Mouse (Mus musculus) embryonic facial prominence, embryonic 11.5 days (tissue): ENCODE measurements around the gene Meis1. TPM values are rescaled to one million over a fixed set of nuclear protein-coding genes. Genes with fewer than 3 reads are reported as not detected.

ENCODE experiments used
- ATAC-seq: fragments of 200-750 bp; cut with Nextera tagmentation; replicated peaks from 2 replicates; pipeline ENCODE4 v1.8.0; 2017; ENCODE audit warnings: low read depth; ENCODE audit not compliant: insufficient number of reproducible peaks, low FRiP score, low TSS enrichment
- DNase-seq: peaks from one replicate; pipeline ENCODE4 v3.0.0-alpha.2; 2015; ENCODE audit warnings: low spot score
- H3K27ac ChIP-seq: fragments of 300-500 bp; sonication (generic); replicated peaks from 2 replicates; pipeline ENCODE4 v1.5.1; 2014; ENCODE audit warnings: mild to moderate bottlenecking, low read depth, low read length, control low read depth
- H3K27me3 ChIP-seq: fragments of 300-500 bp; sonication (generic); 2 replicates; pipeline ENCODE4 v1.6.1; 2014; ENCODE audit warnings: mild to moderate bottlenecking, low read length, moderate library complexity, mixed read lengths; ENCODE audit not compliant: control insufficient read depth, insufficient read depth
- H3K36me3 ChIP-seq: fragments of 300-500 bp; sonication (generic); replicated peaks from 2 replicates; pipeline ENCODE4 v1.6.1; 2014; ENCODE audit warnings: low read depth, mild to moderate bottlenecking, low read length, moderate library complexity, mixed read lengths; ENCODE audit not compliant: control insufficient read depth, insufficient read depth
- H3K4me1 ChIP-seq: fragments of 300-500 bp; sonication (generic); 2 replicates; pipeline ENCODE4 v1.6.1; 2014; ENCODE audit warnings: low read length, mixed read lengths; ENCODE audit not compliant: control insufficient read depth, insufficient read depth
- H3K4me2 ChIP-seq: fragments of 300-500 bp; sonication (generic); 2 replicates; pipeline ENCODE4 v1.6.1; 2014; ENCODE audit warnings: low read depth, mild to moderate bottlenecking, control low read depth, low read length, moderate library complexity
- H3K4me3 ChIP-seq: fragments of 300-500 bp; sonication (generic); 2 replicates; pipeline ENCODE4 v1.5.1; 2014; ENCODE audit warnings: low read depth, low read length, control low read depth
- H3K9ac ChIP-seq: fragments of 300-500 bp; sonication (generic); replicated peaks from 2 replicates; pipeline ENCODE4 v1.6.1; 2014; ENCODE audit warnings: mild to moderate bottlenecking, control low read depth, low read length
- H3K9me3 ChIP-seq: fragments of 300-500 bp; sonication (generic); replicated peaks from 2 replicates; pipeline ENCODE4 v1.6.1; 2016; ENCODE audit warnings: mild to moderate bottlenecking, low read length, inconsistent platforms, mixed read lengths; ENCODE audit not compliant: control insufficient read depth
- WGBS: fragments of 180-500 bp; shearing (Covaris S2); extraction: QIAGEN DNeasy Blood & Tissue Kit; methylation state at CpG from one replicate; pipeline ENCODE4 v1.1.7; 2014; 5-methylcytosine and 5-hydroxymethylcytosine counted together
- polyA plus RNA-seq: library from polyadenylated mRNA; unstranded; fragments of >200 nt; fragmentation: Nextera tagmentation; extraction: Ambion mirVana; gene quantifications from 2 replicates; pipeline ENCODE4 v1.2.1, GENCODE M21; 2014

Gene Meis1
- polyA plus RNA-seq, 1 experiment from 2014 or later, result 91.2 TPM

DNA sequence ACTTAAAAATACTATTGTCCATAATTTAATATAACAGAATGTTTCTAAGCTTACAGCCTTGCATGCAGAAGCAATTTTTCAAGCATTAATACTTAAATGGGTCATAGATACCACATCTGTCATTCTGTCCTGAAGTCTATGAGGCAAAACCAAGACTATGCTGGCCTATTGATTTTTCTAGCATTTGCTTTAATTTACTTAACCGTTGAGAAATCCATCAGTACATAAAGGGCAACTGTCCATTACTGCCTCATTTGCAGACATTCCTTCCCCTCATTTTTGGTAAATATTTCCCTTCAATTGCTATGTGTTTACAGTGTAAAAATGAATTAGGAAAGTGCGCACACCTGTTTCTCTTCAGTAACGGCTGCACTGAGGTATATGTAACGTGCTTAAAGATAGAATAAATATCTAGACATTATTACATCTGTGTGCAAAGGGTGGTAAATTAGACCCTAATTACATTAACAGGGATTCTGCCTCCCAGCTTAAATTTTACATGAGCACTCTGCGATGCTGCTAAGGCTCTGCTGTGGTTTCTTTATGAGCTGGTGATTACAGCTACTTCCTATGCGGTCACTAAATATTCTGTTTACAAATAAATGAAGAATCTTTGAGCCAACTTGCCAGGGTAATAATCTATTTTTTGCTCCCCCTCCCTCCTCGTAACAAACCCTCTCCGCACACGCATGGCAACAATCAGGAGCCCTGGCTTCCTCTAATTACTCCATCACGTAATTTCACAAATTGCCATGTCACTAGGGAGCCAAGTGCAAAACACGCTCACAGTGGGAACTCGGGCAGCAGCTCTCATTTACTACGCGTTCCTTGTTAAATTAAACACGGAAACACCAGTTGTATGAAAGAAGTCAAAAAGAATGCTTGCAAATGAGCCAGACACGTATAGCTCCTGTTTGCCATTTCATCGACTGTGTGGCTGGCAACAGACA, 88.7 kb downstream of the Meis1 start:
- Histone ChIP-seq H3K9ac (no peak overlapping the region), H3K4me2 (no peak overlapping the region), H3K27me3 (no peaks in the 10 kb centered on the region), H3K36me3 (no peaks in the 10 kb centered on the region), H3K9me3 (no peaks in the 10 kb centered on the region), H3K27ac (no peak overlapping the region), H3K4me3 (no peak overlapping the region), H3K4me1 (no peaks in the 10 kb centered on the region)
- DNase-seq, result peak; percentile 22
- 55% methylated on average over 17 of the region's 17 CpGs for WGBS
- ATAC-seq, result no peak

DNA sequence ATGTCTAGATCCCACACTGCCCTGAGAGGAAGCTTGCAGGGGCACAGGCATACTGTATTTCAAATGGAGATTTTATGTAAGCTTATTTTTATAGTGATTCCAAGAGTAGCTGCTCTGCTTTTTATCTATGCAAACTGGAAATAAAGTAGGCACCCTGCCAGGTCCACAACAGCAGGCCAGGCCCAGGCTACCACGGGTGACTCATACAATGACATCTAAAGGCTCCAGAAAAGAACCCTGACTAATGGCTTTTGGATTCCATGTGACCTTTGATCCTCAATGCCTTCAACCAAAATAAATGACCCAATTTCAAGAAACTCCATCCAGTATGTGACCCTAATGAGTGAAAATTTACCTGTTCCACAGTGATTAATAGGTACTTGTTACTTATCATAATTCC, 91.4 kb downstream of the Meis1 start:
- Histone ChIP-seq H3K4me1 (no peaks in the 10 kb centered on the region), H3K9ac (no peak overlapping the region), H3K9me3 (no peaks in the 10 kb centered on the region), H3K4me3 (no peak overlapping the region), H3K27ac (no peak overlapping the region), H3K36me3 (no peaks in the 10 kb centered on the region), H3K4me2 (no peak overlapping the region), H3K27me3 (no peaks in the 10 kb centered on the region)
- WGBS, result 11% methylated on average over 1 of the region's 1 CpGs
- ATAC-seq, result no peak
- DNase-seq, result no peak

DNA sequence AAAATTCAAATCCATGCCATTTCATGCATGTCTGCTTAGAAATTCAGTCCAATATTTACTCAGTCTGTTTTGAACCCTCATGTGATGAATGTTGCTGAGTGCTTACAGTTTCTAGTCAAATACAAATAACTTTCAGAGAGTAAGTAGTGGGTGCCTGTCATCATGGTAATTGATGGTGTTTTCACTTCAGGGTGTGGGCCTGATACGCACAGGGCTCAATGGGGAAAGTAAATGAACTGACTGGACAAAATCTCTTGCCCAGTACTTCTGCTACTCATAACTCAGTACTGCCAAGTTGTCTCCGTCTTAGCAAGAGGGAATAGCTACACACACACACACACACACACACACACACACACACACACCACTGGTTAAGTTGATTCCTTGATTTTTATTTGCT, 92.0 kb downstream of the Meis1 start:
- WGBS, result 73% methylated on average over 2 of the region's 2 CpGs
- ATAC-seq (no peak), DNase-seq (no peak)
- Histone ChIP-seq H3K27me3 (no peaks in the 10 kb centered on the region), H3K4me1 (no peaks in the 10 kb centered on the region), H3K9ac (no peak overlapping the region), H3K27ac (no peak overlapping the region), H3K36me3 (no peaks in the 10 kb centered on the region), H3K4me3 (no peak overlapping the region), H3K4me2 (no peak overlapping the region), H3K9me3 (no peaks in the 10 kb centered on the region)

DNA sequence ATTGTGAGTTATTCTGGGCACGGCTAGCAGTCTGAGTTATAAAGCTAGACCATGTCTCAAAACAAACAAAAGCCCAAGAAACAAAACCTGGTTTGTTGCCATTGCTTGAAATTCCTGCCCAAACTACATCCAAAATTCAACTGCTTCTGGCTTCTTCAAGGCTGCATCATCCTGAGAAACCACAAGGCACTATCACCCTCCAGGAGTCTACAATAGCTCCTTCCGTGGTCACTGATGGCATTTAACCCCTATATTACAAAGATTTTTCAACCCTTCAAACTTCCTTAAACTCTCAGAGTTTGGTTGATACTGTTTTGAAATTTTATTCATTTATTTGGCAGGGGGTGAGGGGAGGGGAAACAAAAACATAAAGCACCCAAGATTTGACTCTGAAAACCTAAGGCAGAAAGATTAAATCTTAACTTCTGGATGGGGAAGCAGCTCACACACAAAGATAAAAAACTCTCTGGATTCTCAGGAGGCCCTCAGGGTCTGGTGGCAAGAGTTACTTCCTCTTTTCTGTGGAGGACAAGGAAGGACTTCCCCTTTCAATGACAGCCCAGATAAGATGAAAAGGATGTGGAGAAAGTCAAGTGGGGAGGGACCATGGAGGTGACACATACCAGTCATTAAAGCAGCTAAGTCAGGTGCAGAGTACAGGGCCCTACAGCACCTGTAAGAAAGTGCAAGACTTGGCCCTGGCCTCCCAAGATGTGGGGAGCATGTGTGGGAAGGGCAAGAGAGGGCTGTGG, 94.0 kb downstream of the Meis1 start:
- ATAC-seq (no peak), DNase-seq (no peak)
- 78% methylated on average over 2 of the region's 2 CpGs for WGBS
- Histone ChIP-seq H3K27me3 (no peaks in the 10 kb centered on the region), H3K9ac (no peak overlapping the region), H3K27ac (no peak overlapping the region), H3K9me3 (no peaks in the 10 kb centered on the region), H3K36me3 (no peaks in the 10 kb centered on the region), H3K4me3 (no peak overlapping the region), H3K4me2 (no peak overlapping the region), H3K4me1 (no peaks in the 10 kb centered on the region)

DNA sequence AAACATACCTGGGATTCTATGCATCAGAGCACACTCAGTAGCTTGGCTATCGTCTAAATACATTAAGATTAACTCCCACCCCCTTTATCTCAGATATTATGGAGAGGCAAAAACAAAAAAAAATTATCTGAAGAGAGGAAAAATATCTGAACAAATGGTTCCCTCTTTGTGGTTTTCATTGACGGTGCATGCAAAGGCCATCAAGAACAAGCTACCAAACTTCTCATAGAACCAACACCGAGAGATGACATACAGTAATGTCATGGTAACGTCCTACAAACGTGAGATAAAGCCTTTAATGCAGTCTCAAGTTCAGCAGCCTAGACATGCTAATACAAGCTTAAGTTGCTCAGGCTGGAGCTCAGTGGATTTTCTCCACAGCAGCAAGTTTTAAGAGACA, 95.5 kb downstream of the Meis1 start:
- H3K4me1 ChIP-seq, result no peaks in the 10 kb centered on the region
- H3K36me3 ChIP-seq, result no peaks in the 10 kb centered on the region
- ATAC-seq (no peak), DNase-seq (no peak)
- H3K9ac ChIP-seq, result no peak overlapping the region
- no peak overlapping the region for H3K27ac ChIP-seq
- WGBS, result 88% methylated on average over 5 of the region's 5 CpGs
- H3K4me3 ChIP-seq, result no peak overlapping the region
- no peak overlapping the region for H3K4me2 ChIP-seq
- no peaks in the 10 kb centered on the region for H3K27me3 ChIP-seq
- H3K9me3 ChIP-seq, result no peaks in the 10 kb centered on the region

DNA sequence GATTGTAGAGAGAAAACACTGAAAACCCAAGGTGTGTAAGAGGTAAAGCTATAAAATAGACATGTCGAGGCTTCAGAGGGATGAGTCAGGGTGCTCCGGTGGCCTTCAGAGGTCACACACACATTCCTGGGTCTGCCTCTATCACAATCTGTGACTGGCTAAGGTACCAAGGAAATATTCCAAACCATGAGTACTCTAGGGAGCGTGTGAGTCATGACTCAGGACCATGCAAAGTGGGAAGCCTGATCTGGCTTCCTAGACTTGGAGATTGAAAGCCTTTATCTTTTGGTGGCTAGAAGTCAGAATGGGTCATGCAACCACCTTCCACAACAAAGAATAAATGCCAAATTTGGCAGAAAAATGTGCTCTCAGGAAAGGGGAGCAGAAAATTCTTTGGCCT, 98.1 kb downstream of the Meis1 start:
- DNase-seq (no peak), ATAC-seq (no peak)
- no peak overlapping the region for H3K4me3 ChIP-seq
- H3K36me3 ChIP-seq, result no peaks in the 10 kb centered on the region
- H3K4me1 ChIP-seq, result no peaks in the 10 kb centered on the region
- 86% methylated on average over 3 of the region's 3 CpGs for WGBS
- H3K4me2 ChIP-seq, result no peak overlapping the region
- no peak overlapping the region for H3K9ac ChIP-seq
- no peak overlapping the region for H3K27ac ChIP-seq
- H3K9me3 ChIP-seq, result no peaks in the 10 kb centered on the region
- no peaks in the 10 kb centered on the region for H3K27me3 ChIP-seq

DNA sequence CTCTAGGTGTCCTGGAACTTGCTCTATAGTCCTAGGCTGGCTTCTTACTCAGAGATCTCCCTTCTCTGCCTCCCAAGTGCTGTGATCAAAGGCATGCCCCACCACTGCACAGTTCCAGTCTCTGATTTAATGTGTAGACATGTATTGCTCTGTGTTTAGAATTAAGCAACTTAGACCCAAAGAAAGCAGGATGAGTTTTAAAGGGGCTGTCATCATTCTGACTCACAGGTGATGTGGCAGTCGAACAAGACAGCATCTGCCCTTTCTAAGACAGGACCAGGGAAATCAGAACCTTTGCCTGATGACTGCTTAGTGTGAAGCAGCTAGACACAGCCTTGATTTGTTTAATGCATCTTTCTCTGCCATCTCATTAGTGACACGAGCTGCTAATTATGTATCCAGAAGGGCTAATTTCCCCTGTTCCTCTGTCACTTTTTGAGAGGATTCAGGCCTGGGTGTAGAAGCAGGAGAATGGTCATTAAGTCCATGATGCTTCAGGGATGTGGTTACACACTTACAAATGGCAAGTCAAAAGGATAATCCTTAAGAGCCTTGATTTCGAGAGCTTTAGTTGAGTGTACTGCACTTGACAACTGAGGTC, 99.5 kb downstream of the Meis1 start:
- no peak overlapping the region for H3K27ac ChIP-seq
- no peaks in the 10 kb centered on the region for H3K27me3 ChIP-seq
- no peak overlapping the region for H3K4me2 ChIP-seq
- no peaks in the 10 kb centered on the region for H3K9me3 ChIP-seq
- WGBS, result 65% methylated on average over 3 of the region's 3 CpGs
- ATAC-seq (no peak), DNase-seq (no peak)
- no peak overlapping the region for H3K9ac ChIP-seq
- H3K36me3 ChIP-seq, result no peaks in the 10 kb centered on the region
- no peak overlapping the region for H3K4me3 ChIP-seq
- H3K4me1 ChIP-seq, result no peaks in the 10 kb centered on the region

DNA sequence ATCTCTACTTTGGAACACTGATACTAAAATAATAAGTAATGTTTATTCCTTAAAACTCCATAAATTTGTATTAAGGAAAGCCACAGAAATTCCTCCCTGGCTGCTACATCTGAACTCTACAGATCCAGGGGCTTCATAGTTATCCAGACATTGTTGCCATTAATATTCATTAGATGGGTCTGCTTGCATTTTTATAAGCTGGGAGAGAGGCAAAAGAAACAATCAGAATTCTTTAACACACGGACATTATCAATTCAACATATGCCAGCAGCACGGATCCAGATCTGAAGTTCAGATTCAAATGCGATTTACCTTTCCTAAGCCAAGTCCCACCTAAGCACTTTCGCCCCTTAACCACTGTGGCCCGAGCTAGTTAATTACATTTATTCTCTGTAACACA, 100.9 kb downstream of the Meis1 start:
- Histone ChIP-seq H3K4me3 (no peak overlapping the region), H3K27me3 (no peaks in the 10 kb centered on the region), H3K4me1 (no peaks in the 10 kb centered on the region), H3K4me2 (no peak overlapping the region), H3K27ac (no peak overlapping the region), H3K9me3 (no peaks in the 10 kb centered on the region), H3K36me3 (no peaks in the 10 kb centered on the region), H3K9ac (no peak overlapping the region)
- DNase-seq, result no peak
- no peak for ATAC-seq
- WGBS, result 66% methylated on average over 5 of the region's 5 CpGs
